Mouse (Mus musculus) cerebellum, adult 11-12 months (tissue): ENCODE results near the gene Ccsap.
A peak's percentile ranks its signal among the peaks of the same experiment; 100 is the strongest.

Experiments
- DNase-seq: peaks from one replicate; pipeline ENCODE4 v3.0.0; 2022

The Ccsap gene

DNA sequence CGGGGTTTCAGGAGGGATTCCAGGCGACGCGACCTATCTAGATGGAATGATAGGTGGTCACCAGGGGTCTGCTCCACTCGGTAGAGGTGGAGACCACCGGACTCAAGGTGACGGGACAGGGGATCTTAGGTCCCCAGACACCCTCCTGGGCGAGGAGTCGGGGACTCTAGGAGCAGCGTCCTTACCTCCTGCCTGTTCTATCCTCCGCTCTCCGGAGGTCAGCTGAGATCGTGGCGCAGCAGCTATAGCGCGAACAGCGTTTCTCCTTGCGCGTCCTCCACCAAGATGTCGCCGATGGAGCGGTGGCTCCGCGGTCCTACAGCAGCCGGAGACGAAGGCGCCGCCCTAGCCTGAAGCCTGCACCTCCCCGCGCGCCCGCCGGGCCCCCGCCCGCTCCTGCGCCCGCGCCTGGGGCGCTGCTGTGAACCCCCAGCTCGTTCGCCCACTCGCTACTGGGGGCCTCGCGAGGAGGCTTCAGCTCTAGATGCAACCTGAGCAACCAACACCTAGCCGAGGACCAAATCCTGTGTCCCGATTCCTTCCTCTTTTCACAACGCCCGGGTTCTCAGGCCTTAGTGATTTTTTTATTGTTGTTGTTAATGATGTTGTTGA lies at the start of gene Ccsap:
Ccsap (minus strand) TSS at position 562 of the 612 bp plus-strand sequence.
- DNase-seq: no peak

- DNase-seq: no peak
Observed at GRCm38 (mm10) chr8:123907604-123908003, 47.6 kb upstream of the Ccsap start.

DNA sequence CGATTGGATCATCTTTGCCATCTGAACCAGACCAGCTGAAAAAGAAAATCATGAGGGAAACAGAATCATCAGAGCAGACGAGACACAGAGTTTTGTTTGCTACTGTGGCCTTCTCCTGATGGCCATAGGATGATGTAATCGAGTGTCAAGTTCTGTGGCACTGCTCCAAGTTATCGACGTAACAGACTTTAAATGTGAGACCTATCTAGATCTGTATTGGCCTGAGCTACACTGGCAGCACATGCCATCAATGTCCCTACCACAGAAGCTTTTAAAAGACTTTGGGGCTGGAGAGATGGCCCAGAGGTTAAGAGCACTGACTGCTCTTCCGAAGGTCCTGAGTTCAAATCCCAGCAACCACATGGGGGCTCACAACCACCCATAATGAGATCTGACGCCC lies 42.6 kb upstream of the Ccsap start:
- DNase-seq: no peak

- DNase-seq: no peak
Observed at GRCm38 (mm10) chr8:123899366-123899765, 39.4 kb upstream of the Ccsap start.

DNA sequence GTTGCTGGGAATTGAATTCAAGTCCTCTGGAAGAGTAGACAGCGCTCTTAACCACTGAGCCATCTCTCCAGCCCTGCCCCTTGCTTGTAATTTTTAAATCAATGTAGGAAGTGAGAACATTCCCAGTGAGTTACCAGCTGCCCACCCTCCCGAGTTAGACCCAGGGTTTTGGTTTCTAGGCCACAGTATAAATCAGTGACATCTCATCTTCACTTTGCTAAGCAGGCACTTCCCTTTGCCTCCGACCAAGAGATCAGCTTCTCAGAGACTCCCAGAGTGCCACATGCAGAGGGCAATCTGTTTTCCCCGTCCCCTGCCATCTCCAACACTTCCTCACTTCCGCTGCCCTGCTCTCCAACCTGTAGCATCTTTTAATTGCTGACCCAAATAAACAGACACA lies 38.6 kb upstream of the Ccsap start:
- peak; percentile 40 for DNase-seq

DNA sequence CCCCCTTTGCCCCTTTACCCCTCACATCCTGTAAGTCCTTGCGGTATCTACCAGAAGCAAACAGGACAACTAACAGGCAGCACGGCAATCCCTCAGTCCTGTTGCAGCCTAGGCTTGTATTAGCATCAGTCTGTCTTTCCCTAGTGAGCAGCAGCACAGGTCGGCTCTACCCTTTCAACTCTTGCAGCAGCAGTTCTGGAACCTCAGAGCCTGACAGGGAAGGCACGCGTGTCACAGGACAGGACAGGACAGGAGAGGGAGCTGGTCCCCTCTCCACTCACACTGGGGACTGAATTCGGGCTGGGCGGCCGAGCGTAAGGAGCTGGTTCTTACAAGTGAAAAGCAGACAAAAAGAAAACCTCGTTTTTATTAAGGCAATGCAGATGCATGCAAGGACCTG lies 36.8 kb upstream of the Ccsap start:
- DNase-seq: no peak

DNA sequence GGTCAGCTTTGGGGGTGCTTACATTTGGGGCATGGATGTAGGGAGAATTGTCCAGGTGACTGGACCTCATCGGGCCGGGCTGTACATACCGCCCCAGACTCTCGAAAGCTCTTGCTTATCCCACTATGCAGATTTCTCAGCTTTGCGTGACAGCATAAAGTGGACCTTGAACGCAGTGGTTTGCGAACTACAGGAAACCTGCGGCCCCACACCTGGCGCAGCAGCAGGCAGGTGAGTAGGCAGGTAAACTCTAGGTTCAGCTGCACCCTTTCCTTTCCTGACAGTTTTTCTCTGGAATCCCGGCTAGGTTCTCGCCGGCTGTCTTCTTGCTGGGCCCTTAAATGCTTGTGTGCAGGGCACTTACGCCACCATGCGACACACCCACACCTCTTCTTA lies 36.4 kb upstream of the Ccsap start:
- no peak for DNase-seq

- peak; percentile 41 for DNase-seq
Observed at GRCm38 (mm10) chr8:123895680-123896365, 35.8 kb upstream of the Ccsap start.

- DNase-seq: no peak
Observed at GRCm38 (mm10) chr8:123895230-123895629, 35.2 kb upstream of the Ccsap start.

DNA sequence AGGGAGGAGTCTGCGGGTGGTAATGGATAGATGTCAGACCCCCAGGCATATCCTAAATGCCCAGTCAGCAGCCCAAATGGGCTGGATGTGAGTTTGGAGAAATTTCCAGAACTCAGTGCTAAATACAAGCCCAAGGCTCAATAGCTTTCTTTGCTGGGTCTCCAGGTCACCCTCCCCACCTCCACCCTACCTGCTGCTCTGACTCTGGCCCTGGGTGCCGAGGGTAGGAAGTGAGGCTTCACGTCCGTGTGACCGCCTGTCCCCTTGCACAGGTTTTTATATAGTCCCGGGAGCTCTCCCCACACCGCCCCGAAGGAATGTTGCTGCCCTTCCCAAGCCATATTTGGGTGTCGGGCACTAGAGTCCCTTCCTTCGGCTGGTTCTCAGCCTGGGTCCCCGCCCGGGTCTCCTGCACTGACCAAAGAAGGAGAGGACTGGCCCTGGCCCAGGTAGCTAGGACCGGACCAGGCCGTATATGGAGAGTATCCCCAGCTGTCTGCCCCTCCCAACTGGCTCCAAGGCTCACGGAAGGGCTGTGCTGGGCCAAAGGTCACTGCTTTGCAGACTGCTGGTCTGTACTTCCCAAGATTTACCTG lies 34.6 kb upstream of the Ccsap start, which contains the start of gene Acta1:
Acta1 (minus strand) TSS at position 250 of the 596 bp plus-strand sequence.
- peak; percentile 32 for DNase-seq

GRCm38 (mm10) chr8:123893413-123893812 lies 33.4 kb upstream of the Ccsap start:
- peak; percentile 40 for DNase-seq

- peak; percentile 59 for DNase-seq
Observed at GRCm38 (mm10) chr8:123892586-123893155, 32.7 kb upstream of the Ccsap start.

DNA sequence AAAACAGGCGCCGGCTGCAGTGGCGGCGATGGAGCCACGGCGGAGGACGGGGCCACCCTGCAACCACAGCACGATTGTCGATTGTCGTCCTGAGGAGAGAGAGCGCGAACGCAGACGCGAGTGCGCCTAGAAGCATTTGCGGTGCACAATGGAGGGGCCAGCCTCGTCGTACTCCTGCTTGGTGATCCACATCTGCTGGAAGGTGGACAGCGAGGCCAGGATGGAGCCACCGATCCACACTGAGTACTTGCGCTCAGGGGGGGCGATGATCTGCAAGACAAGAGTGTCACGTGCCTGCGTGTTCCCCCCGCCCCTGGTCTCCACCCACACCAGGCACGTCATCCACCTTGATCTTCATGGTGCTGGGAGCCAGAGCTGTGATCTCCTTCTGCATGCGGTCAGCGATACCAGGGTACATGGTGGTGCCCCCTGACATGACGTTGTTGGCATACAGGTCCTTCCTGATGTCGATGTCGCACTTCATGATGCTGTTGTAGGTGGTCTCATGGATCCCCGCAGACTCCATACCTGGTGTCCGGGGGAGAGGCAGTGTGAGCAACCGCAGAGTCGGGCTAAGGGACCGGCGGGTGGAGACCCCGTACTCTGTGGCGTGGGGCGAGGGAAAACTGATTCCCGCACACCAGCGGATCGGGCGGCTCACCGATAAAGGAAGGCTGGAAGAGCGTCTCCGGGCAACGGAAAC lies 32.0 kb upstream of the Ccsap start:
- DNase-seq: peak; percentile 94

- DNase-seq: peak; percentile 83
Observed at GRCm38 (mm10) chr8:123891271-123891670, 31.3 kb upstream of the Ccsap start.

GRCm38 (mm10) chr8:123889797-123890196 lies 29.8 kb upstream of the Ccsap start:
- DNase-seq: peak; percentile 38

DNA sequence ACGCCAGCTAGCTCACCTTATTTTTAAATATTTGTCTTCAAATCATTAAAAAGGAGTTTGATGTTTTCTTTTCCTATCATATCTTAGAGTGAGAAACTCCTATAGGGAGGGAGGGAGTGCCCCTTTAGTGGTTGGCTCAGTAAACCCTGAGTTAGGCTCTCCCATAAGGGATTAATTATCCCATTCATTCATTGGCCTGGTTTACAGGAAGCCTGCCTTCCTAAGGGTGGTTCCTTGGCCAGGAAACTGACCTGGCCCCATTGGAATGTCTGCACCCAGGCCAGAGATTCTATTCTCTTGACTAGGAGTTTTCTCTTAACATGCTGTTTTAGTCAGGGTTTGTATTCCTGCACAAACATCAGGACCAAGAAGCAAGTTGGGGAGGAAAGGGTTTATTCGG lies 27.9 kb upstream of the Ccsap start:
- no peak for DNase-seq

DNA sequence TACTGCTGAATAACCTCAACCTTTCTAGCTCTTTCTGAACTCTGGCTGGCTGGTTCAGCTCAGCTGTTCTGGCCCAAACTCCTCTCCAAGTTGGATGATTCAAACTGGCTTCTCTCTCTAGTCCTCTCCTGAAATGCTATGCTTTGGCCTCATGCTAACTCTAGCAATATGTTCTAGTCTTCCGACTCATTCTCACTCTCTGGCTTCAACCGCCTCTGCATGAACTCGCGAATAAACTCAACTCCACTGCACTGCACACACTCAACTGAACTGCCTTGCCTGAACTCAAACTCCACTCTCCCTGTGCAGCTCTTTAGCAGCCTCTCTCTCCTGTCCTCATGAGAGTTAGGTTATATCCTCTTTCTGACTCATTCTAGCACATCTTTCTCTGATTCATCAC lies 27.2 kb upstream of the Ccsap start:
- DNase-seq: no peak

GRCm38 (mm10) chr8:123884721-123885565 lies 24.9 kb upstream of the Ccsap start:
- peak; percentile 42 for DNase-seq

DNA sequence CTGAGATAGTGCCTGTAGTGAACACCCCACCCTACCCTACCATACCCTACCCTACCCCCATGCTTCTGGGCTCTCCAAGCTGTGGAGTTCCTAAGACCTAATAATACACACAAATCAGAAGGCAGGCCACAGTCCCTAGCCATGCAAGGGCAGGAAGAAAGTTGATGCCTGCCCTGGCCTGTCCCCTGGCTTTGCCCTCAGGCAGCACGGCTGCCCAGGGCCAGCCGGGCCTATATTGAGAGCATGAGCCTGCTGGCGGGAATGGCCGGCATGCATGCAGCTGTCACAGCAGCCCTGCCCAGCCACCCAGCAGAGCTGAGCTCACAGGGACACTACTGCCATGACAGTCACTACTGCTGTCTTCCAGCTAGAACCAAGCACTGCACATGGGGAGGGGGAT lies 23.1 kb upstream of the Ccsap start:
- no peak for DNase-seq

- DNase-seq: no peak
Observed at GRCm38 (mm10) chr8:123882412-123882811, 22.4 kb upstream of the Ccsap start.

DNA sequence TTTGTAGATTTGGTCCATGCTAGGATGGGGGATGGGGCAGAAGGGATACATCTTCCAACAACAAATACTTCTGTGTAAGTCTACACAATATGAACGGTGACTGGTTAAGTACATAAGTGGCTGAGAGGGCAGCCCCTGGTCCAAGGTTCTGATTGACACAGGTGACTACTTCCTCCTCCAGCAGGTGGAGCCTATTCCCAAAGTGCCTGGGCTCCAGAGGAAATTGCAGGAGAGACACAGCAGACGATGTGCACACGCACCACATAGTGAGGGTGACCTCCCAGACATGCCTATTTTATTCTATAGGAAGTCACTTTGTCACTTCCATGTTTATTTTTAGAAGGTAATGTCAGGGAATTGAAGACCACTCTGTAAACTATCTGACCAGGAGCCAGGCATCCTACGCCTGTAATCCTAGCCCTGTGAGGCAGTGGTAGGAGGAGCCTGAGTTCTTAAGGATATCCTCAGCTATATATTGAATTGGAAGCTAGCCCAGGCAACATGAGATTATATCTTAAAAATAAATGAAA lies 20.9 kb upstream of the Ccsap start:
- DNase-seq: no peak

DNA sequence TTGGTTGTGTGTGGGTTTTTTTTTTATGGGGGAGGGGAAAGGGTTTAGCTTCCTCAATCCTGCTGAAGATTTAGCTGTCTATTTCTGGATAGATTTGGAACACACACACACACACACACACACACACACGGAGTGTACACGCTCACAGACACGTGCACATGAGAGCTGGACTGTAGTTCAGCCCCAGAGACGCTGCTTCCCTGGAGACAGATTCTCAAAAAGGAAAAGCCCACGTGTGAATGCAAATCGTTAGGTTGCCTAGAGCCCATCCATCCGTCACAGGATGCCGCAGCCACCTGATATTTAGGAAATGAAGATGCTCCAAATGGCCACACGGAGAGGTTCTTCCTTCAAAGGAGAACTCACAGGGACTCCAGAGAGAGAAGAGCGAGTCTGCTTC lies 20.3 kb upstream of the Ccsap start:
- no peak for DNase-seq
